Mouse (Mus musculus) retina, postnatal 1 day (tissue): ENCODE measurements around the gene Tnfrsf11a.
A peak's percentile ranks its signal among the peaks of the same experiment; 100 is the strongest.

ENCODE experiments used
- DNase-seq: peaks from one replicate; pipeline ENCODE4 v3.0.0-alpha.2; 2012

The Tnfrsf11a gene

DNA sequence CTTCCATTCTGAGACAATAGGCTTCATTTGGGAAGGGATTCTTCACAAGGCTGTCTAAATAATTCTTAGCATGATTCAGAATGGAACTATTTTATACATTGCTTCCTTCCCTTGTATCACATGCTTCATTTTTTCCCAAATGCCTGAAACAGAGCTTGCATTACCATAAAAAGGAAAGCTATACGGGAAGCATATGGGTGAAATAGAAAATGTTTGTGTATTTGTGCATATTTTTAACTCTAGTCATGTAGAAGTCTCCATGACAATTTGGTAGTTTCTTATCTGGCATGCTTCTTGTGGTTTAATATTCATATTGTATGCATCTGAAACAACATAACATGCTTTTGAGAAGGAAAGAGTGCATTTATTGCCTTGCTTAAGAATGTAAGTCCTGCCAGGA lies 52.3 kb downstream of the Tnfrsf11a start:
- DNase-seq = no peak

DNA sequence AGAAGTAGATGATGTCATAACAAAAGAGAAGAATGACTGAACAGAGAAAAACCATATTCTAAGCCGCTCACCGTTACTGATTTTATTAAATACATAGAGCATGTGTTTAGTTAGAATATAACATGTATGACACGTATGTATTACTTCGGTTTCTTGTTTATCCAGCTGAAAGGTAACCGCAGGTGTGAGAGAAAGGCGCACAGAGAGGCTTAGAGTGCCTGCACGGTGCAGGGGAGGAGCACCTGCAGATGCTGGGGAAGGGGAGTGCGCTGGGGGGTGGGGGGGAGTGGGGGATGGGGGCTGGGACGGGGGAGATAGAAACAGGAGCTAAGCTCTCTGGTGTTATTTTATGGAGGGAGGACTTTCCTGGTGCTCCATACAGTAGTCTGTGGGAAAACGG lies 62.4 kb downstream of the Tnfrsf11a start:
- peak; percentile 32 for DNase-seq

DNA sequence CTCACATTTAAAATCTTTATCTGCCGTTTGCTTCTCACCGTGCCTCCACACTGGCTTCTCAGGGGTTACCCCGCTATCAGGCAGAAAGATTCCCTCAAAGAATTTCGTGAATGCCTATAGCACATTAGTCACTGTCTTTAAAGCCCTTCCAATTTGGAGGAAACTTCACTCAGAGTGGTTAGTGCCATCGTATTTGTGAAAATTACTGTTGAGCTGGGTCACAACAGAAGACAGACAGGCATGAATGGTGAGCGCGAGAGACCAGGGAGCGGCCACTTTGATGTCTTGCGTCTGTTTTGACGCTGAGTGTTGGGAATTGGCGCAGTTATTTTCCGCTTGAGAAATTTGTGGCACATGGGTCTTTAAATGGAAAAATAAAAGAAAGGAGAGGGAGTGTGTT lies 62.9 kb downstream of the Tnfrsf11a start:
- DNase-seq = peak; percentile 79

DNA sequence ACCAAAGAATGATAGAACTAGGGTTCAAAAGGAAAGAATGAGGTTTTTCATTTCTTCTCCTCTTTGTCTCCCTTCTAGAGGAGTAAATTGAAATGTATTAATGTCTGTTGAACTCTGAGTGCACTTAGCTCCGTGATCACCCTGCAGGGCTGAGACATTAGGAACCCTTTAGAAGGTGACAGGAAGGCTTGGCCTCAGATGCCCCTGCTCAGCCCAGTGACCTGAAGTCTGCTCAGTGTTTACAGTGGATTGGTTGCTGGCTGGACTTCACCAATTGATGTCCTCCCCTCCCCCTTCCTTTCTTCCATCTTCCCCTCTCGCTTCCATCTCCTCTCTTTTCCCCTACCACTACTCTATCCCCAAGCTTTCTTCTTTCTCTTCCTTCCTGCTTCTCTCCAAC lies 63.3 kb downstream of the Tnfrsf11a start:
- peak; percentile 53 for DNase-seq

DNA sequence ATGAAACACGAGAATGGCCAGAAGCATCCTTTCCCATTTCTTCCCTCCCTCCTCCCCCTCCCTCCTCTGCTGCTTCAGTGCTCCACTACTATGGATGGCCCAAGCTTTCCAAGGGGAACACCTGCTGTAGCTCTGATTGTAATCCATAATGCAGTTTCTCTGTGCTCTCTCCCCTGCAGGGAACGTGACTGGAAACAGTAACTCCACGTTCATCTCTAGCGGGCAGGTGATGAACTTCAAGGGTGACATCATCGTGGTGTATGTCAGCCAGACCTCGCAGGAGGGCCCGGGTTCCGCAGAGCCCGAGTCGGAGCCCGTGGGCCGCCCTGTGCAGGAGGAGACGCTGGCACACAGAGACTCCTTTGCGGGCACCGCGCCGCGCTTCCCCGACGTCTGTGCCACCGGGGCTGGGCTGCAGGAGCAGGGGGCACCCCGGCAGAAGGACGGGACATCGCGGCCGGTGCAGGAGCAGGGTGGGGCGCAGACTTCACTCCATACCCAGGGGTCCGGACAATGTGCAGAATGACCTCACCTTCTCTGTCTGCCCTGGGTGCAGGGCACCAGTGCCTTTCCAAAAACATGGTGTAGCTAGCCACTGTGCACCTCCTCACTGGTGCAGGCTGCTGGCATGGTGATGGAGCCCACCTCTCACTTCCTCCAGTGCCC lies 64.0 kb downstream of the Tnfrsf11a start:
- DNase-seq = peak; percentile 57

DNA sequence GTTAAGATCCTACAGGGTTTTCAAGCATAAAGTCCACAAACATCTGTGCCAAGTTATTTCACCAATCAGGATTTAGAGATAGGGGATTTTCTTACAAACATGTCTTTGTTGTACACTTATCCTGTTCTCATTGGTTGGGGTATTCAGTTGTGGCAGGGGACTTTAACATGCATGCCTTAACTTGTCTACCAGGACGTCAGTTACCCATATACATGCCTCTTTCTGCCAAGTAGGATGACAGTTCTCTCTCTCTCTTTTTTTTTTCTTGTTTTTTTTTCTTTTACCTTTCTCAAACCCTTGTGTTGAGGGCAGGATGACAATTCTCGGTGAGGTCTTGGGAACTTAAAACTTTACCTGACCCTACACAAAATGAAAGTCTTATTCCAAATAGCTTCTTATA lies 65.9 kb downstream of the Tnfrsf11a start:
- no peak for DNase-seq

DNA sequence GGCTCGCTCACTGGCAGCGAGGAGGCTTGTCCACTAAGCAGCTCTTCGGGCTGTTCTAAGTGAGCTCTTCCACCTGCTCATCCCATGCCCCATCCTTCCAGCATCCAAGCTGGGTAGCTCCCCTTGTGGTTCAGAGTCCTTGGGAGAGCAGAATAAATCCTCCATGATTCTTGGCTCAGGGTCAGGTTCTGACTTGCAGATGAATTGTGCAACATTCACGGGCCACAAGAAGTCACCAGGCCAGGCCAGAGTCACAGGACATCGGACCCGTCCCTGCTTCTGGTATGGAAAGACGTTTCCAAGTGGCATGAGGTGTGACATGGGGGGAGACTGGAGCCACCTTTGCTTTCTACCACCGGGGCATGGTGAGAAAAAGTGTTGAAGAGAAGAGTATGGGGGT lies 68.3 kb downstream of the Tnfrsf11a start:
- DNase-seq = no peak

DNA sequence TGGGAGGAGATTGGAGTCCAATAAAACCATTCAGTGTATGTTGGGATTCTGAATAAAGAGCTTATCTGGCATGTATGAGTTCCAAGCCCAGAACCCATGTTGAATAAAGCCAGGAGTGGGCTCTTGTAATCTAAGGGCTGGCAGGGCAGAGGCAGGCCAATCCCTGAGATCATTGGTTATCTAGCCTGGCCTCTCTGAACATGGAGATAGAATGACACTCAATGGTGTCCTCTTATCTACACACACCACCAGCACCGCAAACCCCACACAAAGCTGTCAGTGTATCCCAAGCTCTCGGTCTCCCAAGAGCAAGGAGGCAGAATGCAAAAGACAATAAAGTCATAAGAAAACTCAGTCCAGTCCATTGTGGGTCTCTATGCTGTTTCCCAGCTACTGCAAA lies 70.8 kb downstream of the Tnfrsf11a start:
- no peak for DNase-seq

DNA sequence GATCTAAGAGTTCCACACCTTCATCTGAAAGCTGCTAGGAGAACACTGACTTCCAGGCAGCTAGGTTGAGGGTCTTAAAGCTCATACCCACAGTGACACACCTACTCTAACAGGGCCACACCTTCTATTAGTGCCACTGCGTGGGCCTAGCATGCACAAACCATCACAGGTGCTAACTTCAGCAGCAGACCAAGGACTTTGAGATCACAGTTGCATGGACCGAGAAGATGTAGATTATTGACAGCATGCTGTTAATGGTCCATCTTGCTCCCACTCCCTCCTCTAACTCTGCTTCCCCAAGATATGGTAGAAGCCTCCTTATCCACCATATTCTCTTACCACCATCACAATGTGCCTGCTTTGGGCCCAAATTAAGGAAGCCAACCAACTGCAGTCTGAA lies 79.2 kb downstream of the Tnfrsf11a start:
- no peak for DNase-seq

DNA sequence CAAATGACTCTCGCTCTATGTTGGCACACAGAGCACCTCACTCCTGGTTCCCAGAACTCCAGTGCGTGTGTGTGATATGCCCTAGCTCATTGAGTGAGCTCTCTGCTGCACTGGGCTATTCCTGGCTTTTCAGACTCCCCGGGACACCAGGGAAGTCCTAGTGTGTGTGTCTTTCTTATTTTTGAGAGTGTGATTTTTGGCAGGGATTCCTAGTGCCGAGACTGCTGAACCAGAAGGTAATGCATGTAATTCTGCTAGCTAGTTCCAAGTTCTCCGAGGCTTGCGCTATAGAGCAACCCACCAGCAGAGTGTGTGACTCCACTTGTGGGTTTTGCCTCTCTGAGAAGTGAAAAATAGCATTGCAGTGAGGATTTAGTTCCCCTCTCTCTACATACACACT lies 96.1 kb downstream of the Tnfrsf11a start:
- DNase-seq = no peak

DNA sequence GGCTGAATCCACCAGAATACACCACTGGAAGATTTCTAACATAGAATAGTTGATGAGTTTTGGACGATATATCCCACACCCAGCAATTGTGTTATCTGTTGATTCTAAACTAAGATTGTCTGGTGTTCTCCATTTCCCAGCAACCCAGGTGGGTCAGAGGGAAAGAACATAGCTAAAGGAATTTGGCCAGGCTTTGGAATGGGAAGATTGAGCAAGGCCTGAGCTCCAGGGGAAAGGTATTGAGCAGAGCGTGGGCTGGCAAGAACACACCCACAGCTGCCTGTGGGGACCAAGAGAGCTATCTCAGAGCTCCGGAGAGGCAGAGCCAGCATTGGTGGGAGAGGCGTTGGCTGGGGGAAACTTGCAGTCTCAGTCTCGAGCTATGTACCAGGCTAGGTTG lies 97.3 kb downstream of the Tnfrsf11a start:
- no peak for DNase-seq

DNA sequence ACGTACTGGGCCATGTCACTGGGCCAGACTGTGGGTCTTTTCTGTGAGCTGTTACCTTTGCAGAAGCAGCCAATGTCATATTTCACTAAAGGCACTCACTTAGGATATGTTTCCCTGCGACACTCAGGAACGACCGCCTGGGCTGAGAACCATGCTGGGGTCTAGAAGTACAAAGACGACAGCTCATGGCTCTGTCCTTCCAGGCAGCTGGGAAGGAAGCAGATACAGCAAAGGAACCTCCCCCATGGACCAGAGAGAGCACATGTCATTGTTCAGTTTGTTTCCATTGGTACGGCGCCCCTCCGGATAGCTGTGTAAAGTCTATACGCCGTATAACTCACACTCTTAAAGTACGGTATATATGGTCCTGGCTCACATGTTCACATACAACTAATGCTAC lies 97.9 kb downstream of the Tnfrsf11a start:
- DNase-seq = no peak

DNA sequence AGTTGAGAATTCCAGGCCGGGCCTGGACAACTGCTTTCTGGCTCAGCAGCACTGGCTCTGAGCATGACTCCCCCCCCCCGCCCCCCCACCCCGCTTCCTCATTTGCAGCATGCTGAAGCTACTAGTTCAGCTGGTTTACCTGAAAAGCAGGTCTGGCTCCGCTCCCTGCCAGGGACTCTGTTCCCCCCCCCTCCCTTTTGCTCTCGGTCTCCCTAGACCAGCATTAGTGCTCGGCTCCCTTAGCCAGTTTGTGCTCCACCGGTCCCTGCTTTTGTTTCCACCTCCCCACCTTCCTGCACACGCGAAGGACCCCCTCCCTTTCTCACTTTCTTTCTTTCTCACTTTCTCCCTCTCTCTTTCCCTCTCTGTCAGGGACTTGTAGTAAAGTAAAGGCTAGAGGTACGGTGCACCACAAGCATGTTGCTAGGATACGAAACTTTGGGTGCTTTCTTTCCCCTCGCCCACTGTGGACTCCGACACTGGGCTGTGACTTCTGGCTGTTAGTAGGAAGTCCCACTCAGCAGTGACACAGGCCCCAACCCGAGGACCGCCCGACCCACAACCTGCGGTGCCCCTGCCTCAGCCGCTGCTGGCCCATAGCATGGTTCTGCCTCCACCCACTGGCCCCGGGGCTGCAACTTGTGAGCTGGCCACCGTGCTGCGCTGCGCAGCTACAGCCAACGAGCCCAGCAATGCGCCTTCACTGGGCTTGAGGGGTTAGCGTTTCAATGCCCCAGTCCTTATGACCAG lies 100.2 kb downstream of the Tnfrsf11a start:
- peak; percentile 65 for DNase-seq

DNA sequence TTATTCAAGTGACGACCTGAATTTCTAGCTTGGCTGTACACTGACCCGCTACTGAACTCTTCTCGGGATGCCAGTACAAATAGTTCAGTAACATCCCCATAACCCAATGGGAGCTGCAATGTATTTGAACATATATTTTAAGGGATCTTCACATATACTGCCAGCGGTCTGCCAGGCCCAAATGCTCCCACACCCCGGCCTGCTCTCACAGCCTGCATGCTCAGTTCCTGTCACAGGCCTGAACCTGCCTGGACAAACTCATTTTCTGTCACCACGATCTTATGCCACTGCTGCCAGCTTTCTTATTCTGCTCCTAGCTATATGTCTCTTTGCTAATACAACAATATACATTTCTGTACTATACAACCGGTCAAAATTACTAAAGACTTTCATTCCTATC lies 100.9 kb downstream of the Tnfrsf11a start:
- DNase-seq = no peak

DNA sequence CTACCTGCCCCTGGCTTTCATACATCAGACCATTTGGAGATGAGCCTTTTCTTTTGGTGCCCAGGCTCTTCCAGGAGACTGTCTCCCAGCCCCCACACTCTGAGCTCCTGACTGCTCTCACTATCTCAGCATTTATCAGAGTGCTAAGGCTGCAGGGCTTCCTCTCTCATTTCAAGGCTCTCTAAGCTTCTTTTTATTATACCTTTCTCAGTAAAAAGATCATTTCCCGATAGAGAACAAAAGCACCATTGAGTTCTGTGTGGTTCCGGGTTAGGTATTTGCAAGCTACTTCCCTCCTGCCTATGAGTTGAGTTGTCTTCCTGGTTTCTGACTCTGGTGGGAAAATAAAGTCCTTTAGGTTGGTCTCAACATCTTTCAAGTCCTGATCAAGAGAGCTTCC lies 103.0 kb downstream of the Tnfrsf11a start:
- no peak for DNase-seq

DNA sequence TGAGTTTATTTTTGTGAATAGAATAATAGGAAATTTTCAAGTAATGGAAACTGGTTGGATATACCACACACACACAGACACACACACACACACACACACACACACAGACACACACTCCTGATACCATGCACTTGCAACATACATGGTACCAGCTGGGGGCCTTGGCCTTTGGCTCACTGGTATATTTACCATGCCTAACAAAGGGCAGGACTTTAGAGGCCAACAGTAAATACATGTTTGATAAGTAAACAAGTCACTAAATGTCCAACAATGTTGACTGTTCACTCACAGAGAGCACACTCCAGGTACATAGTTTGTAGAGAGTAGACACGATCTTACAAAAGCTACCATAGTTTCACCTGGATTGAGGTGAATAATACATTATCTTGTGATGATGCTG lies 104.6 kb downstream of the Tnfrsf11a start:
- no peak for DNase-seq

DNA sequence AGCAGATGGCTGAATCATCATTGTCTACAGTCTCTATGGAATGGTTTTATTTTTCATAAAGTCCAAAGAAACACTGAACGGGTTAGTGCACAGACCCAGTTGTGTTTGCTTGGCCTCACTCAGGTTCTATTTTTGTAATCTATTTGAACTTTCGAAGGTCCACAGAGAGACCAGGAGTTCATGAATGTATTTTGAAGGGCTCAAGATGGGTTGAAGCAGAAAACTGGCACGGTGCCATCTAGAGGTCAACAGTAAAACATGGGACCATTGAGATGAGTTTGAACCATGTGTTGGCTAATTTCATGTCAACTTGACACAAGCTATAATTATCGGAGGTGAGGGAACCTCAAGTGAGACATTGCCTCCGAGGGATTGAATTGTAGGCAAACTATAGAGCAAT lies 105.1 kb downstream of the Tnfrsf11a start:
- DNase-seq = no peak

DNA sequence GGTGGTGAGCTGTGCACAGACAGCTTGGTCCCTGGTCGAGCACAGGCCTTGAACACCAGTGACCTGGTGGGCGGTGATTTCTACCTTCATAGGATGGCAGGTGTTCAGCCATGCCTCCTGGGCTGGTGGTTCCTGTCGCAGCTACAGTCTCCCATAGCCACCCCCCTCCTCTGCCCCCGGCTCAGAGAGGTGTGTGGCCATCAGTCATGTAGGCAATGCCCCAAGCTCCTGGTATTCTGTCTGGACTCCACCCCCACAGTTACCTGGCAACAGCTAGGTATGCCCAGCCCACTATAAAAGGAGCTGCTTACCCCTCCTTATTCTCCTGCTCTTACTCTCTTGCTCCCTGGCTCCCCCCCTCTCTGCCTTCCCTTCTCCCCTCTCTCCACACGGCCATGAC lies 105.8 kb downstream of the Tnfrsf11a start:
- DNase-seq = no peak

DNA sequence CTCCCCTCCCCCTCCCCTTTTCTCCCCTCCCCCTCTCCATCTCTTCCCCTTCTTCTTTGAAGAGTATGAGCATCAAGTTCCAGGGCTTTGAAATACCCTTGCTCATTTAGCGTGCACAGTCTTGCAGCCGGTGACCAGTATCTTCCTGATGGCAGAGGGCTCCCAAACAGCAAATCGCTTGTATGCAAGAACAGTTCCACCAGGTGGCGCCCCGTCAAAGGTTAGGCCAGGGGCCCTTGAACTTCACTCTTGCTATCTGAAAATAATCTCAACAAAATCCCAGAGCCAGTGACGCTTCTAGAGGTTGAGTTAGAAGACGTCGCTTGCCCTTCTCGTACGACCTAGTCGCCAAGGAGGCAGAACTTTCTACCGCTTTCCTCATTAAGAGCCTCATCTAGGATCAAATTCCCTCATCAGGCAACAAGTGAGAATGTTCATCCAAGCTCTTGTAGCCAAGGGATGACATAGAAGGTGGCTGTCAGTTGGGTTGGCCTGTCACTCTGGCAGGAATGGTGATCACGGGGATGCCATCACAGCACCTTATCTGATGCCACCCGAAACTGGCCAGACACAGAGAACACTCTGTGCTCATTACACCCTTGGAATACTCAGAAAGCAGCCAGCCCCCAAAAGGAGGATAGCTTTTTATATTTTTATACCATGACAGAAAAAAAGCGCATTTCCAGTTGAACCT lies 110.7 kb downstream of the Tnfrsf11a start:
- DNase-seq = peak; percentile 86

DNA sequence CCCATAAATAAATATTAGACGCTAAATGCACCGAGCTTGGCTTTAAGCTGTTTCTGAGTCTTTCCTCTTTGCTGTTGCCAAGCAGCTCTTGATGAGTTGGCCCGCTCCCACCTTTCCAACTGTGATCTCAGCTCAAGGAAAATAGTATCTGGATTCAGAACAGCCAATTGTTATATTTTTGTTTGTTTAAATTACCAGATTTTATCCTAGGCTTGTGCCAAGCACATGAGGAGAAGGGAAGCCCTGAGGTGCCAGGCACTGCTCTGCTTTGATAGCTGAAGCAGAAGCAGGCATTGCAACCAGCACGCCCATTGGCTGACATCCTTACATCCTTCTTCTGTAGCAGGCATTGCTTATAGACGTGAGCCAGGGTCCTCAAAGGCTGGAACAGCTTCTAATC lies 114.5 kb downstream of the Tnfrsf11a start:
- no peak for DNase-seq
